Mouse (Mus musculus): ENCODE measurements around the gene 9330182O14Rik. TPM values are rescaled to one million over a fixed set of nuclear protein-coding genes. Genes with fewer than 3 reads are reported as not detected.
A peak's percentile ranks its signal among the peaks of the same experiment; 100 is the strongest.

9330182O14Rik gene
- not detected in 2 replicates for polyA plus RNA-seq (2015; fragmentation: Nextera tagmentation; extraction: Ambion mirVana)

DNA sequence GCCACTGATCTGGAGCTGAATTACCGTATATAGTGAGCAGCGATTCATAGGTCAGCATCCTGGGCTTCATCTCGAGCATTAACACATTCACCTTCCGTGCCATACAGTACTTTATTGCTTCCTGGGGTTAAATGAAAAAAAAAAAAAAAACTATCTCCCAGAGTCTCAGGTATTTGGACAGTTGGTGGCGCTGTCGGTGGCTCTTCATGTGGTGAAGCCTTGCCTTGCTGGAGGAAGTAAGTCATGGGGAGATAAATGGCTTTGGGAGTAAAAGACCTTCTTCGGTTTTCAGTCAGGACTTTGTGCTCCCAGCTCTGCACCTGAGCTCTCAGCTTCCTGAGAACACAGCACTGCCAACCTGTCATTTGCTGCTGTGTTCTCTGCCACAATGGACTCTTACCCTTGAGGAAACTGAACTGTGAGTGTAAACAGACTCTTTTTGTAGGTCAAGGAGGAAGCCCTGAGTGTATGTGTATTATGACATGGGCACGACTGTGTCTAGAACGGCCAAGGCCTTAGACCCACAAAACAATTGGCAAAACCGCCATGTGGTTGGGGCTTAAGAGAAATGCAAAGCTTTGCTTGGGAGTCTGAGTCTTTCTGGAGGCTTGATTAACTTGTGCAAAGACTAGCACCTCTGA is at the start of gene 9330182O14Rik:
TSS of gene 9330182O14Rik (plus strand) at position 214 of the 641 bp plus-strand sequence.
- no peak within 1 kb of the TSS for H3K4me3 ChIP-seq (ENCODE audit: low read length)
- 56% methylated on average over 10 of the region's 10 CpGs for WGBS
- no peak for ATAC-seq (replicated peaks; ENCODE audit: extremely low read depth, insufficient read depth, low FRiP score)
- H3K4me2 ChIP-seq (ENCODE audit: low read depth, low read length) = no peak within 1 kb of the TSS
- H3K9me3 ChIP-seq (replicated peaks; ENCODE audit: control insufficient read depth, low read length) = no peaks in the 10 kb centered on the region
- H3K27ac ChIP-seq (ENCODE audit: low read length) = no peak within 1 kb of the TSS
- no peaks in the 10 kb centered on the region for H3K27me3 ChIP-seq (ENCODE audit: control insufficient read depth, insufficient read depth, low read length)
- H3K4me1 ChIP-seq (ENCODE audit: control insufficient read depth, insufficient read depth, low read length) = peaks cover 7% of the 10 kb centered on the region; the same call in 1 of the 2 replicates
- H3K36me3 ChIP-seq (ENCODE audit: control insufficient read depth, insufficient read depth) = no peaks in the 10 kb centered on the region
- no peak within 1 kb of the TSS for H3K9ac ChIP-seq (ENCODE audit: low read length)

DNA sequence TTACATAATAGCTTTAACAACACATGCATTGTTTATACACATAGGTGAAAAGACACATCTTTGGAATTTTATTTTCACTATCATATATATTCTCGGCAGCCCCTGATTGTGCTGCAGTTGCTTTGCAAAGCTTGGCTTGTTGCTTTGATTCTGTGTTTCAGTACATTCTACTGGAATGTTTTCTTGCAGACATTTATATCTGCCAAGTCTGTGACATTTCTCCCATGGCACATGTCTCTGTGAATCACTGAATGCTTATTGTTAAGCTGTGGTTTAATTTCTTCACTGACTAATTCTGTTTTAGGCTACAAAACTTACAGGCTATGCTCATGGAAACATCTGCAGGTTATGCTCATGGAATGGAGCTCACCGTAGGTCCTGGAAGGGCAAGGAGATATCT is 30.9 kb upstream of the 9330182O14Rik start:
- Histone ChIP-seq H3K27me3 (ENCODE audit: control insufficient read depth, insufficient read depth, low read length) (no peaks in the 10 kb centered on the region), H3K9ac (ENCODE audit: low read length) (no peak overlapping the region), H3K4me3 (ENCODE audit: low read length) (no peak overlapping the region), H3K36me3 (ENCODE audit: control insufficient read depth, insufficient read depth) (no peaks in the 10 kb centered on the region), H3K27ac (ENCODE audit: low read length) (no peak overlapping the region), H3K4me2 (ENCODE audit: low read depth, low read length) (no peak overlapping the region), H3K4me1 (ENCODE audit: control insufficient read depth, insufficient read depth, low read length) (no peaks in the 10 kb centered on the region), H3K9me3 (replicated peaks; ENCODE audit: control insufficient read depth, low read length) (no peaks in the 10 kb centered on the region)
- WGBS = 74% methylated on average over 2 of the region's 2 CpGs
- ATAC-seq (replicated peaks; ENCODE audit: extremely low read depth, insufficient read depth, low FRiP score) = no peak

DNA sequence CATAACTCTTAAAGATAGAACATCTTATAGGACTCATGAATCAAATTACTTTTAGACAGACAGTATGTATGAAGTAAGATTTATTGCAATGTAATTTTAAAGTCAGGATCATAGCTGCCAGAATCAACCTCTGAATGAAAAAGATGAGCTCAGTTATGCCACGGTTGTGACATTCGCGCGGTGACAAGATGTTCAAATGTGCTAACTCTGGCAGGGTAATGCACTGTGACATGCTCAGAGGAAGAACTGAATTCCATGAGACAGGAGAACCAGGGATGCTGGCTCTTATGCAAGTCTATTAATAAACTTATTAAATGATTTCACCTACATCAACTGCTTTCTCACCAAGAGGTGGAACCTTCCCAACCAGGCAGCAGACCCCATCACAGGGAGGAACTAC is 28.5 kb upstream of the 9330182O14Rik start:
- Histone ChIP-seq H3K9me3 (replicated peaks; ENCODE audit: control insufficient read depth, low read length) (no peaks in the 10 kb centered on the region), H3K27me3 (ENCODE audit: control insufficient read depth, insufficient read depth, low read length) (no peaks in the 10 kb centered on the region), H3K27ac (ENCODE audit: low read length) (no peak overlapping the region), H3K36me3 (ENCODE audit: control insufficient read depth, insufficient read depth) (no peaks in the 10 kb centered on the region), H3K4me1 (ENCODE audit: control insufficient read depth, insufficient read depth, low read length) (no peaks in the 10 kb centered on the region), H3K4me3 (ENCODE audit: low read length) (no peak overlapping the region), H3K9ac (ENCODE audit: low read length) (no peak overlapping the region), H3K4me2 (ENCODE audit: low read depth, low read length) (no peak overlapping the region)
- WGBS = 77% methylated on average over 4 of the region's 4 CpGs
- ATAC-seq (replicated peaks; ENCODE audit: extremely low read depth, insufficient read depth, low FRiP score) = no peak

DNA sequence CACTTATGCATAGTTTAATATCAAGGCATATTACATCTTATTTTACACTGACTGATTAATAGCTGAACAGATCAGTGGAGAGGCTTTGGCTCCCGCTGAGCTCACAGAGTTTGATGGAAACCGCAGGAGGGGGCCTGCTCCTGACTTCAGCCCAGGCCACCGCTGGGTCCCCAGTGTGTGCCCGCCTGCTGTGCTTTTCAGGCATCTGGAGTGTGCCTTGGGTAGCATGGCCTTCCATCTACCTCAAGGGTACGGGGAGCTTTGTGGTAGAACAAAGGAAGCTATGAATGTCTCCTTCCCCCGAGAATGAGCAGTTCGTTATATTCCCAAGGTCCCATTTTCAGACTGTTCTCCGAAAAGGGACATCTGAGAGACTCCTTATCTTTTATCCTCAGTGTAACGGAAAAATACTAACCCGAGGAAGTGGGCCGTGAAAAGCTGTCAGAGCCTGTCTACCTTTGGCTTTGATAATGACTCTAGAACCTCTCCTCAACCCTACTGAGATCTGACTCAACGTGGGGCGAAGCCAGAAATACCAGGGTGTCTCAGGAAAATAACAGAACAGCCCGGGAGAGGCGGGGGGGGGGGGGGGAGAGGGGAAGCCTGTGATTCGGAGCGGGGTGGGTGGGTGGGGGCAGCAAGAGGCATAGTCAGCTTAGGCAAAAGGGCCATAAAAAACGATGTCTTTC is 20.1 kb upstream of the 9330182O14Rik start:
- Histone ChIP-seq H3K9ac (ENCODE audit: low read length) (no peak overlapping the region), H3K4me3 (ENCODE audit: low read length) (peak overlapping the region; percentile 9; the same call in 1 of the 2 replicates), H3K4me2 (ENCODE audit: low read depth, low read length) (peak overlapping the region; percentile 46), H3K9me3 (replicated peaks; ENCODE audit: control insufficient read depth, low read length) (no peaks in the 10 kb centered on the region), H3K27ac (ENCODE audit: low read length) (no peak overlapping the region), H3K27me3 (ENCODE audit: control insufficient read depth, insufficient read depth, low read length) (no peaks in the 10 kb centered on the region), H3K4me1 (ENCODE audit: control insufficient read depth, insufficient read depth, low read length) (0 out of 2 replicates have a peak, but pooled peaks cover 2% of the 10 kb centered on the region), H3K36me3 (ENCODE audit: control insufficient read depth, insufficient read depth) (no peaks in the 10 kb centered on the region)
- WGBS = 27% methylated on average over 18 of the region's 18 CpGs
- no peak for ATAC-seq (replicated peaks; ENCODE audit: extremely low read depth, insufficient read depth, low FRiP score)

DNA sequence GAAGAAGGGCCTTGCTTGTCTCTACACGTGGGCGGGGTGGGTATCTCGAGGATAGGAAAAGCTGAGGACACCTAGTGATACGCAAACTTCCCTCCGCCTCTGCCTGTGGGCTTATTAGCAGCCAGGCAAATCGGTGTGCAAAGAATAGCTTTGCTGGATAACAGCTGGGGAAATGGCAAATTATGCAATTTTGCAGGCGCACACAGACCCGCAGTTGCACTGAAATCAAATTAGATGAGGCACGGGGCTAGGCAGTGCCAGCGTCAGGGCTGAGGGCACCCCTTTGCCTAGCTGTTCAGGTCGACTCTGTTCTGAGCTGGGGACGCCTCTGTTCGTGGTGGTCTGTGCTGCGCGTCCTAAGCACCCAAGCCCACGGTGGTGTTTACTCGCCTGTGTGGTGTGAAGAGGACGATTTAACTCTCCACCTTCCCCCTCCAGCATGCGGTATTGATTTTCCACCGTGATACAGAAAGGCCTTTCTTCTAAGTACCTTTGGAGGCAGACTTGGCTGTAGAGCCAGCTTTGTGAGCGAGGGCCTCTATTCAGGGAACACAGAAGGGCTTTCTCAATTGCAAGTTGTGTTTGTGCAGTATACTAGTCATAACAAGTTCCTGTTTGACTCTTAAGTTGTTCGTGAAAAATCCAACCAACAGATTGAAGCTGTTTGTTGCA is 19.4 kb upstream of the 9330182O14Rik start:
- H3K36me3 ChIP-seq (ENCODE audit: control insufficient read depth, insufficient read depth) = no peaks in the 10 kb centered on the region
- WGBS = 43% methylated on average over 22 of the region's 22 CpGs
- peak overlapping the region; percentile 9; the same call in 1 of the 2 replicates for H3K4me3 ChIP-seq (ENCODE audit: low read length)
- no peak overlapping the region for H3K27ac ChIP-seq (ENCODE audit: low read length)
- ATAC-seq (replicated peaks; ENCODE audit: extremely low read depth, insufficient read depth, low FRiP score) = no peak
- no peak overlapping the region for H3K9ac ChIP-seq (ENCODE audit: low read length)
- 0 out of 2 replicates have a peak, but pooled peaks cover 2% of the 10 kb centered on the region for H3K4me1 ChIP-seq (ENCODE audit: control insufficient read depth, insufficient read depth, low read length)
- peak overlapping the region; percentile 46 for H3K4me2 ChIP-seq (ENCODE audit: low read depth, low read length)
- H3K27me3 ChIP-seq (ENCODE audit: control insufficient read depth, insufficient read depth, low read length) = no peaks in the 10 kb centered on the region
- no peaks in the 10 kb centered on the region for H3K9me3 ChIP-seq (replicated peaks; ENCODE audit: control insufficient read depth, low read length)

DNA sequence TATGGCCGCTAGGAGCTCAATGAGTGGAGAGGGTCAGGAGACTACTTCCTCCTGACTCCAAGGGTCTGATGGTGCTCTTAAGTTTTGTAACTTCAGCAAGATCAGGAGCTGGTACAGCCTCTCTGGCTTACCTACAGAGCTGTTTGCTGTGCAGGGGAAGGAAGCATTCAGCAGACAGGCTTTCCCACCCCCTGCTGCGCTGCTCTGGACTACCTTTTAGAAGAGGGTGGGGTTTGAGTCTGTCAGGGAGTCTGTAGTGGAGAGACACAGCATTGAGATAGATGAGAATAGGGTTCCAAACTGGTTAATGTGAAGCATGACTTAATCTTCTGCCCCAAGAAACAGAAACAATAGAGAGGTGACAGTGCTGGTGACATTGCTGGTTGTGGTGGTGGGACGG is 17.8 kb upstream of the 9330182O14Rik start:
- 0 out of 2 replicates have a peak, but pooled peaks cover 2% of the 10 kb centered on the region for H3K4me1 ChIP-seq (ENCODE audit: control insufficient read depth, insufficient read depth, low read length)
- no peak overlapping the region for H3K27ac ChIP-seq (ENCODE audit: low read length)
- 86% methylated on average over 3 of the region's 3 CpGs for WGBS
- no peaks in the 10 kb centered on the region for H3K27me3 ChIP-seq (ENCODE audit: control insufficient read depth, insufficient read depth, low read length)
- ATAC-seq (replicated peaks; ENCODE audit: extremely low read depth, insufficient read depth, low FRiP score) = no peak
- no peak overlapping the region for H3K4me3 ChIP-seq (ENCODE audit: low read length)
- no peaks in the 10 kb centered on the region for H3K36me3 ChIP-seq (ENCODE audit: control insufficient read depth, insufficient read depth)
- H3K4me2 ChIP-seq (ENCODE audit: low read depth, low read length) = no peak overlapping the region
- no peak overlapping the region for H3K9ac ChIP-seq (ENCODE audit: low read length)
- H3K9me3 ChIP-seq (replicated peaks; ENCODE audit: control insufficient read depth, low read length) = no peaks in the 10 kb centered on the region

DNA sequence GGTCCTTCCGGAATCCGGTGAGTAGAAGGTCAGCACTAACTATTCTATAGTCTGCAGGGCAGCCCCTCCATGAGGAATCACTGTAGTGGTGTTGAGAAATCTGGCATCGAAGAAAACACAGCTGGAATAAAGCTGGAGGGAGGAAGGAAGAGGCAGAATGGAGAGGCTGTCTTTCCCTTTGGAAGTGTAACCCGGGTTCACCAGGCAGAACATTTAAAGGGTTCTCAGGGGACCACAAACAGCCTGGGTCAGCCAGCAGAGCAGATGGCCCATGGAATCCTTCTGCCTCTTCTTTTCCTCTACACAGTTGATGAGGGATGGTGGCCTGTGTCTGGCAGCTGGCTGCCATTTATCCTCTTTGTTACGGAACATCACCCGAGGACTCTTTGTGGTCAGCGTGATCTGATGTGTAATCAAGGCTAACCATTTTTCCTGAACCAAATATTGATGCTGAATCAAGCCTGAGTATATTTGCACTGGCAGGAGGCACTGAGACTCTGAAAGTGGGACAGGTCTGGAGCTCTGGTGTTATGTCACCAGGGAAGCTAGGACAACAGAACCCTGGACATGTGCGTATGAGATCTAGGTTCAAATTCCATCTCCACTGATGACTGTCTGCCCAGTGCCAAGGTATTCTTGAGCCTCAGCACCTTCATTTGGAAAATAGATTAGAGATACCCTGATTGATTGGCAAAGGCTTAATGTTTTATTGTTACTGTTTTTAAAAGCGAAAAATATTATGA is 9.8 kb upstream of the 9330182O14Rik start:
- H3K4me2 ChIP-seq (ENCODE audit: low read depth, low read length) = no peak overlapping the region
- ATAC-seq (replicated peaks; ENCODE audit: extremely low read depth, insufficient read depth, low FRiP score) = no peak
- WGBS = 57% methylated on average over 9 of the region's 9 CpGs
- H3K9me3 ChIP-seq (replicated peaks; ENCODE audit: control insufficient read depth, low read length) = no peaks in the 10 kb centered on the region
- peaks cover 1% of the 10 kb centered on the region; the same call in 1 of the 2 replicates for H3K4me1 ChIP-seq (ENCODE audit: control insufficient read depth, insufficient read depth, low read length)
- H3K9ac ChIP-seq (ENCODE audit: low read length) = no peak overlapping the region
- H3K36me3 ChIP-seq (ENCODE audit: control insufficient read depth, insufficient read depth) = no peaks in the 10 kb centered on the region
- H3K27me3 ChIP-seq (ENCODE audit: control insufficient read depth, insufficient read depth, low read length) = no peaks in the 10 kb centered on the region
- H3K4me3 ChIP-seq (ENCODE audit: low read length) = no peak overlapping the region
- no peak overlapping the region for H3K27ac ChIP-seq (ENCODE audit: low read length)

DNA sequence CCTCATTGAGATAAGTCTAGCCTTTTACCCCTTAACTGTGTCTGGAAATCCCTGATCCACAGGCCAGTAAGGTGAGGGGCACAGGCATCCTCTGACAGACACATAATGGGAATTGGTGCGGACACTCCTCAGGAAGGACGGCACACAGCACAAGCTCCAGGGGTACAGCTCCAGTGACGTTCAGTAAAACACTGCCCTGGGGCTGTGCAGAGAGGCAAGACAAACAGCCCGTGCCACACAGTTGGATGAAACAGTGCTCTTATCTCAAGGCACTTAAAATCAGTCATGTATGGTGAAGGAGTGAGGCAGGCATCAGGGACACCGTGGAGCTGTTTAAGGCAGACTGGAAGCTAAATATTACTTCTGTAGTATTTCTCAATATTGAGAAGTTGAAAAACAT is 4.7 kb upstream of the 9330182O14Rik start:
- Histone ChIP-seq H3K27ac (ENCODE audit: low read length) (no peak overlapping the region), H3K4me3 (ENCODE audit: low read length) (no peak overlapping the region), H3K9me3 (replicated peaks; ENCODE audit: control insufficient read depth, low read length) (no peaks in the 10 kb centered on the region), H3K9ac (ENCODE audit: low read length) (no peak overlapping the region), H3K27me3 (ENCODE audit: control insufficient read depth, insufficient read depth, low read length) (no peaks in the 10 kb centered on the region), H3K36me3 (ENCODE audit: control insufficient read depth, insufficient read depth) (no peaks in the 10 kb centered on the region), H3K4me1 (ENCODE audit: control insufficient read depth, insufficient read depth, low read length) (peaks cover 7% of the 10 kb centered on the region; the same call in 1 of the 2 replicates), H3K4me2 (ENCODE audit: low read depth, low read length) (peak overlapping the region; percentile 15; the same call in 1 of the 2 replicates)
- no peak for ATAC-seq (replicated peaks; ENCODE audit: extremely low read depth, insufficient read depth, low FRiP score)
- WGBS = 34% methylated on average over 5 of the region's 5 CpGs
